Mouse (Mus musculus): ENCODE results near the gene Gm20388.

Gene Gm20388

GRCm38 (mm10) chr8:120007178-120007577 lies 96.5 kb downstream of the Gm20388 start:
- intact Hi-C loops (cut with DNase I), result no loop called here

- intact Hi-C loops (cut with DNase I), result no loop called here
Measured at GRCm38 (mm10) chr8:120009284-120009683, 98.6 kb downstream of the Gm20388 start.

GRCm38 (mm10) chr8:120012491-120012890 lies 101.8 kb downstream of the Gm20388 start:
- intact Hi-C loops (cut with DNase I), result no loop called here

GRCm38 (mm10) chr8:120012927-120013326 lies 102.3 kb downstream of the Gm20388 start:
- intact Hi-C loops (cut with DNase I), result no loop called here

GRCm38 (mm10) chr8:120014267-120015023 lies 103.8 kb downstream of the Gm20388 start:
- intact Hi-C loops (cut with DNase I), result loop anchor here (5.0 kb wide), 1 partner anchor 52 kb away; no protein-coding TSS in a partner anchor

- intact Hi-C loops (cut with DNase I), result loop anchor here (5.0 kb wide), 1 partner anchor 54 kb away; no protein-coding TSS in a partner anchor
Measured at GRCm38 (mm10) chr8:120015916-120016315, 105.3 kb downstream of the Gm20388 start.

GRCm38 (mm10) chr8:120016424-120016823 lies 105.8 kb downstream of the Gm20388 start:
- intact Hi-C loops (cut with DNase I), result loop anchor here (5.0 kb wide), 1 partner anchor 54 kb away; no protein-coding TSS in a partner anchor

- intact Hi-C loops (cut with DNase I), result loop anchor here (5.0 kb wide), 1 partner anchor 55 kb away; no protein-coding TSS in a partner anchor
Measured at GRCm38 (mm10) chr8:120017349-120017748, 106.7 kb downstream of the Gm20388 start.

- intact Hi-C loops (cut with DNase I), result loop anchor here (5.0 kb wide), 1 partner anchor 55 kb away; no protein-coding TSS in a partner anchor
Measured at GRCm38 (mm10) chr8:120017786-120018185, 107.1 kb downstream of the Gm20388 start.

GRCm38 (mm10) chr8:120018379-120018778 lies 107.7 kb downstream of the Gm20388 start:
- intact Hi-C loops (cut with DNase I), result loop anchor here (5.0 kb wide), 1 partner anchor 56 kb away; no protein-coding TSS in a partner anchor

GRCm38 (mm10) chr8:120019297-120019696 lies 108.7 kb downstream of the Gm20388 start:
- intact Hi-C loops (cut with DNase I), result loop anchor here (5.0 kb wide), 1 partner anchor 57 kb away; no protein-coding TSS in a partner anchor

- intact Hi-C loops (cut with DNase I), result no loop called here
Measured at GRCm38 (mm10) chr8:120020298-120020697, 109.7 kb downstream of the Gm20388 start.

GRCm38 (mm10) chr8:120026199-120026598 lies 115.6 kb downstream of the Gm20388 start:
- intact Hi-C loops (cut with DNase I), result no loop called here

- intact Hi-C loops (cut with DNase I), result no loop called here
Measured at GRCm38 (mm10) chr8:120026991-120027390, 116.3 kb downstream of the Gm20388 start.

GRCm38 (mm10) chr8:120030447-120030846 lies 119.8 kb downstream of the Gm20388 start:
- intact Hi-C loops (cut with DNase I), result no loop called here

GRCm38 (mm10) chr8:120032549-120033208 lies 122.0 kb downstream of the Gm20388 start:
- intact Hi-C loops (cut with DNase I), result no loop called here

- intact Hi-C loops (cut with DNase I), result no loop called here
Measured at GRCm38 (mm10) chr8:120034471-120034870, 123.8 kb downstream of the Gm20388 start.

- intact Hi-C loops (cut with DNase I), result loop anchor here (5.0 kb wide), 1 partner anchor 34 kb away; no protein-coding TSS in a partner anchor
Measured at GRCm38 (mm10) chr8:120036111-120036510, 125.5 kb downstream of the Gm20388 start.

- intact Hi-C loops (cut with DNase I), result loop anchor here (5.0 kb wide), 1 partner anchor 34 kb away; no protein-coding TSS in a partner anchor
Measured at GRCm38 (mm10) chr8:120036578-120036977, 125.9 kb downstream of the Gm20388 start.

GRCm38 (mm10) chr8:120037199-120037598 lies 126.6 kb downstream of the Gm20388 start:
- intact Hi-C loops (cut with DNase I), result loop anchor here (5.0 kb wide), 1 partner anchor 35 kb away; no protein-coding TSS in a partner anchor

GRCm38 (mm10) chr8:120037611-120038010 lies 127.0 kb downstream of the Gm20388 start:
- intact Hi-C loops (cut with DNase I), result loop anchor here (5.0 kb wide), 1 partner anchor 35 kb away; no protein-coding TSS in a partner anchor

- intact Hi-C loops (cut with DNase I), result loop anchor here (5.0 kb wide), 1 partner anchor 36 kb away; no protein-coding TSS in a partner anchor
Measured at GRCm38 (mm10) chr8:120038741-120039140, 128.1 kb downstream of the Gm20388 start.

Data from adrenal gland (tissue).